Mouse (Mus musculus): ENCODE measurements around the gene Ttll13.

GRCm38 (mm10) chr7:80201888-80202540 lies 44.2 kb upstream of the Ttll13 start:
- no peak for TF ChIP-seq CTCF (IDR thresholded peaks at IDR 0.05; ENCODE audit: insufficient read depth, low read depth, low read length)
- TF ChIP-seq POLR2A (IDR thresholded peaks at IDR 0.05; ENCODE audit: insufficient read depth, low read depth, low read length): no peak

Measured in olfactory bulb, adult 2 months (tissue).